Mouse (Mus musculus) kidney, adult 9 months (tissue): ENCODE measurements at regions not wholly inside any gene's neighbourhood (a gene's known extent, or its start where the extent isn't known, plus 50 kb on each side); places are given as distances from the start of the nearest gene placed in this dataset.

Source experiments
- DNase-seq: peaks from one replicate; pipeline ENCODE4 v3.0.0; 2022

DNA sequence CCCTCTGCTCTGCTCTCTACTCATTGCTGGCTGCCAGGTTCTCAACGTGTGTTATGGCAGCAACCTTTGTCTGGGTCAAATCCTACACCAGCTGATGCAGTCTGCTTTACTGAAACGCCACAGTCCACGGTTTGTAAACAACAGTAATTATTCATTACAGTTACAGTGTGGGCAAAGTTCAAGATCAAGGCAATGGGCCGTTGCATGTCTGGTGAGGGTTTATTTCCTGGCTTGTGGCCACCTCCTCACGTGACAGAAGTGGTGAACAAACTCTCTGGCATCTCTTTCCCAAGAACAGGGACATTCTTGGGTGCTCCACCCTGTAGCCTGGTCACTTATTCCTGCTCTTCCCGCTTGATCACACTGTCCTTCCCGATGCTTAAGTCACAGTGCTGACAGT lies 295.3 kb upstream of the Rtl1 start:
- peak; percentile 94 for DNase-seq

GRCm38 (mm10) chr12:109896397-109896796 lies 296.3 kb upstream of the Rtl1 start:
- no peak for DNase-seq

GRCm38 (mm10) chr12:109896906-109897305 lies 296.8 kb upstream of the Rtl1 start:
- peak; percentile 40 for DNase-seq

- no peak for DNase-seq
Measured at GRCm38 (mm10) chr12:109897861-109898385, 297.8 kb upstream of the Rtl1 start.

GRCm38 (mm10) chr12:109899420-109899819 lies 299.3 kb upstream of the Rtl1 start:
- DNase-seq, result no peak

DNA sequence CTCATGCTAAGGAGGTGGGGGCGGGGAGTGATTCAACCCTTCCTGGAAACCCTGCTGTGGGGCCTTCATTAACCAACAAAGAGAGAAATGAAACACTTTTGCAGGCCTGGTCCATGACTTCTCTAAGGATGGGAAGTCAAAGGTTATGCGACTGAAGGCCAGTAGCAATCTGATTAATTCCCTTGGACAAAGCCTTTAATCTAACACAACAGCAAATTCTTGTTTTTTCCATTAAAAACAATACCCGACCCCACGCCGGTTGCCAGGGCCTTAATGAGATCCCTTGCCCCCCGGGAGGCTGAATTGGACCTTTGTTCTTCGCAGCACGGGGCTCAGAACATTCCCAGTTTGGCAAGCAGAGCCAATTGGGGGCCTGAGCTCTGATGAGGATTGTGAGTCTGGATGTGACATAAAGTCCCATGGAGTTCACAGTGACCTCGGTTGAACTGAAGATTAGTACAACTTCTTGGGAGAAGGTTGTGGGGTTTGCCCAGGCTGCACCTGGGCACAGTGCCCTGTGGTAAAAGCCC lies 310.9 kb upstream of the Rtl1 start:
- no peak for DNase-seq

- no peak for DNase-seq
Measured at GRCm38 (mm10) chr12:109911506-109911905, 311.4 kb upstream of the Rtl1 start.

DNA sequence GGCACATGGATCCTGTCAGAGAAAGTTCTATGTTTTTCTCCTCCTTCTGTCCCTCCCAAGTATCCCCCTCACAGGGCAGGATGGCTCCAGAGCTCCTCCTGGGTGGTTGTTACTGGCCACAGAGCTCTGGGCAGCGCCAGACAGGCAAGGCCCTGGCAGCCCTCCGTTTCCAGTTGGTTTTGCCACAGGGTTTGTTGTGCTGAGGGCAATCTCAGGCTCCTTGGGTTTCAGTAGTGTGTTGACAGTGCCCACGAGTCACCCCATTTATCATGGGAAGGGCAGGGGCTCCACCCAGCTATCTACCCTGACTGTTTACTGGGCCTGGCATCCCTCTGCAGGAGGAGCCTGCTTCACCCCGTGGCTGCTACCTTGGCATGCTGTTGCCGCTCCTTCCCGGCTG lies 317.6 kb upstream of the Rtl1 start:
- no peak for DNase-seq

DNA sequence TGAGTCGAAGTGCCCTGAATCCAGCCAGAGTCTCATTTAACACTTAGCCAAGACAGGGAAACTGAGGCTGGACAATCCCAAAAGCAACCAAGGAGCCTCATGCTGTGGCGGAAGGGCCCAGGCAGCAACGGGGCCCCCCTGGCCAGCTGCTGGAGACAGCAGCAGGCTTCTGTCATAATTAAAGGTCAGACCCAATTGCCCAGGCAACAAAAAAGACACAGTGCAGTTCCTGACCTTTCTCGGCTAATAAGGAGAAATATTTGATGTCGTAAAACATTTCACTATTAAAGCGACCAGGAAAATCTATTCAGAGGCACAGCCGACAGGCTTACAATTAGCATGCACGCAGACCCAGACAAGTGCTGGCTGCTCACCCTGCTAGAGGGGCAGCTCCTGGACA lies 318.8 kb upstream of the Rtl1 start:
- DNase-seq, result peak; percentile 15

DNA sequence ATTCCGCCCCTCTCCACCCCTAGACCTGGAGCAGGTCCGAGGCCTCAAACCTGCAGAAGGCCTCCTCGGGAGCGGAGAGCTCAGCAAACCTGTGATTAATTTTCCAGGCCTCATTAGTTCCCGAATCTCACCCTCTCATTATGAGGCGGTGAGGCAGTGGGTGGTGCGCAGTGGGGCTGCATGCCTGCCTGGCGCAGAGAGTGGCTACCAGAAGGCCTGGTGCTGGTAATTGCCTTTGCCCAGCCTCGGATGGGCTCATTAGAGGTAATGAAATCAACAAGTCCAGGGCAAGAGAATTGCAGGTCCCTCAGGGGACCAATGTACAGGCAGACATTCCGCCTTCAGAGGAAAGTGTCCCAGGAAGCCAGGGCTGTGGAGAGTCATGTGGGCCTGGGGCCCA lies 322.0 kb upstream of the Rtl1 start:
- DNase-seq, result no peak

DNA sequence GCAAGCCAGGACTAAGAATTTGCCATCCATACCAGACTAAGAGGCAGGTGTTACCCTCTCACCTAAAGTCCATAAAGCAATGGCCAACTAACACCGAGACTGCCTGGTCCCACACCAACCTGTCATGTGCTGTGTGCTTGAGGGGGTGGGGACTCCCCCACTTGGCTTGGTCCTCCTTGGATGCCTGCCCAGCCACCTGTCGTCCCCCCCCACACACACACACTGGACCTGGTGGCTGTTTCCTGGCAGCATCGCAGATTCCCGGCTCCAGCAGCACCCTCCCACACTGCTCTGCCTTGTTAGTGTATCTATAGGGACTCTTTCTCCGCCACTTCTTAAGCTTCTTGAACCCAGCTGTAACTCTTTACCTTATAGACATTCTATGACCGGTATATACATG lies 325.7 kb upstream of the Rtl1 start:
- DNase-seq, result no peak

DNA sequence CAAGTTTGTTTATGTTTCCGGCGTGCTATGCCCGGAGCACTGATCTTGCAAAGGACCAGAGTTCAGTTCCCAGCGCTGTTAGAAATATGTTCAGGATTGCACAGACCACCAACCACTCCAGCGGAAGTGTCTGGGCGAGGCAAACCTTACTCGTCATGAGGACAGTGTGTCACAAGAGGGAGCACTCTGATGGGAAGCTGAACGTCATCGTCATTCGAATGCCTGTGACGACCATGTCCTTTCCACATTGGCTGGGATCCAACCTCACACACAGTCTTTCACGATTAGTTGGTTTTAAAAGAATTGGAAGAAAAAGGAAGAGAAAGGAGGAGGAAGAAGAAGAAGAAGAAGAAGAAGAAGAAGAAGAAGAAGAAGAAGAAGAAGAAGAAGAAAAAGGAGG lies 326.5 kb upstream of the Rtl1 start:
- DNase-seq, result no peak

DNA sequence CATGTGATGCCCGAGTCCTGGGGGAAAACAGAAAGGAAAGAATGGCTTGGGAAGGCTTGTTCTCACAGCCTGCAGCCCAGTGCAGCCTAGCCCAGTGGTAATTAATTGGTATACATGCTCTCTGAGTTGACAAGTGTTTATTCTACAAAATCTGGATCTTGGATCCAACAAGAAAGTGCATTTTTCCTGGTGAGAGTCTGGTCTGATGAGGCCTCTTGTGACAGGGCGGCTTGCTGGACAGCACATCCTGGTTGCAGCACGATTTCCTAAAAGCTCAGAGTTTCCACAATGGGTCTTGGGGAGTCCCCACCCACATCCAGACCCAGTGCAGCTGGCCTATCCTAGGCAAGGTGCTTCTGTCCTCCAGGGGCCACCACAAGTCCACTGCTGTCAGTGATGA lies 332.7 kb upstream of the Dio3 start:
- DNase-seq, result no peak

DNA sequence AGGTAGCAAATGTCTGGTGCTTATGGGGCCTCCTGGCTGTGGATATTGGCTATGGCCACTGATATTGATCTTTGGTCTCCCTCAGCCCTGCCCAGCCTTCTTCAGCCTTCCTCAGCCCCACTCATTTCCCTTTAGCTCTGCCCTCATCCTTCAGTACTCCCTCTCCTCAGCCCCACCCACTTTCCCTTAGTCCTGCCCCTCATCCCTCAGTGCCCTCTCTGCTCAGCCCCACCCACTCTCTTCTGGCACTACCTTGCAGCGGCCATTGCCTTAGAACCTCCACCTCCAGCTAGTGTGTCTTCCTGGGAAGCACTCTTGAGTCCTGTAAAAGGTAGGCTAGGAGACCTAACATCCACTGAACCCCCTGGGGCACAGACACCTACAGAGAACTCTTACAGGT lies 331.9 kb upstream of the Dio3 start:
- DNase-seq, result no peak

DNA sequence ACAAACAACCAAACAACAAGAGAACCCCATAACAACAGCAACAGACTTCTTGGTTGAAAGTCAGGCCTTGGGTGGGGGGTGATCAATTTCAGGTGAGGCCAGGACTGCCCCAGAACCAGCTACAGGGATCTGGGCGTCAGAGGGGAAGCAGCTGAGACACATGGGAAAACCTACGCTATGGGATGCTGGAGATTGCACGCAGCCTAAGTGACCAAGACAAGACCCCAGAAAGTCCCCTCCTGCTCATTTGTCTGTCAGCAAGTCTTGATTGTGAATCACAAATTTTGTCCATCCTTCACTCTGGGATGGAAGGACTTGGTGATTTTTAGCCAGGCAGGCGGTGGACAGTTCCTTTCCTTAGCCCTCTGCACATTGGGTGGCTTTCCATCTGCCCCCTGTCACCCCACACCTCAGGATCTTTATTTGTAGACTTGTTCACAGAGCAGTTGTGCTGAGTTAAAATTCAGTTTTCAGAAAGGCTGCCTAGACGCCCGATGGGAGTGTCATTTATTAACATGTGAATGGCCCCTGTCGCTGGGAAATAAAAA lies 330.9 kb upstream of the Dio3 start:
- no peak for DNase-seq

GRCm38 (mm10) chr12:109948434-109948984 lies 330.4 kb upstream of the Dio3 start:
- no peak for DNase-seq

- no peak for DNase-seq
Measured at GRCm38 (mm10) chr12:109949231-109949965, 329.5 kb upstream of the Dio3 start.

- no peak for DNase-seq
Measured at GRCm38 (mm10) chr12:109950632-109951031, 328.2 kb upstream of the Dio3 start.

GRCm38 (mm10) chr12:109951473-109951872 lies 327.4 kb upstream of the Dio3 start:
- DNase-seq, result no peak

DNA sequence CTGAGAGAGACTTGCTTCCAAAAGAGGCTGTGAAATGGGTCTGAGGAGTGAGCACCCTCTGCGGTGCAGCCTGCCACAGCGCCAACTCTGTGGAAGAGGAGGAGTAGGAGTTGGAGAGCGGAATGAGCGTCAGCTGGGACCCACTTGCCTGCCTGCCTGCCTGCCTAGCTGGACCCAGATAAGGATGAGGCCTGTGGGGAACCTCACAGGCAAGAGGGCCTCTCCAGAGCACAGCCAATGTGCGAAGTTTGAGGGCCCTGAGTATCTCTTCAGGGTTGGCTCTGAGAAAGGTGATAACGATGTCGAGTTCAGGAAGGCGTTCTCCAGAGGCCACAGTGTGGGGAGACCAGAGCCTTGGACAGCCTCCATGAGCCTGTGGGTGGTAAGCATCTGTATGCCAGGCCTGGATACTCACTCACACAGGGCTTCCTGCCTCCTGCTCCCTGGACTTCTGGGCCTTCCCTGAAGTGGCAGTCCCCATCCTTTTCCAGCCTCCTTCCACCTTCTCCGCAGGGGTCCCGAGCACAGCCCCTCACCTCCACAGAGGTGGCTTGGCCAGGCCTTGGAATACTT lies 326.9 kb upstream of the Dio3 start:
- DNase-seq, result no peak

GRCm38 (mm10) chr12:109952933-109953332 lies 325.9 kb upstream of the Dio3 start:
- DNase-seq, result no peak

- no peak for DNase-seq
Measured at GRCm38 (mm10) chr12:109957305-109957704, 321.6 kb upstream of the Dio3 start.

DNA sequence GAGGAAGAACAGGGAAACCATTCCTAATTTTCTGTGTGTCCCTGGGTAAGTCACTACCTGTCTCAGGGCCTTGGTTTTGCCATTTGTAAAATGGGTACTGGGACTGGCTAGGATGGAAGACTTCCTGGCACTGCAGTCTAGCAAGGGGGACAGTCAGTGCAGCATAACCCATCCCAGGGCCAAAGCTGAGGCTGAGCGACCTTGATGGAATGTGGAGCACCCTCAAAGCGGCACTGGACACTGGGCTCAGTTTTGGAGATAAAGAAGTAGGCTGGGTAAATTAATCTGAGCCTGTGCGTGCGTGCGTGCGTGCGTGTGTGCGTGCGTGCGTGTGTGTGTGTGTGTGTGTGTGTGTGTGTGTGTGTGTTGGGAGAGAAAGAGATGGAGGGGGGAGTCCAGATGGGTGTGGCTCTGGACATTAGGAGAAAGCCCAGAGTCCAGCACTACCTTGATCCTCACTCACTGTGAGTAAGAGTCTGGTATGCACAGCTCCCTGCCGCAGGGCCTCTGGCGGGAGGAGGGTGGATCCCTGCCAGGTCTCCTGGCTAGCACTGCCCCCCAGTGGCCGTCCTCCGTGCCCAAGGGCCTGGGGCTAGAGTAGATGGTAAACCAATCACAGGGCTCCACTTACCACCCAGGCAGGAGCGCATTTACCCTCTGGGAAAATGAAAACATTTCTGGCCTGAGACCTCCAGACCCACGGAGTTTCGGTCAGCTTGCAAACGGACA lies 320.3 kb upstream of the Dio3 start:
- DNase-seq, result peak; percentile 59
